Mouse (Mus musculus) ES-Bruce4 (cell line): Measurements from ENCODE around the gene Fam169b.

Source experiments
- CTCF ChIP-seq: IDR thresholded peaks from one replicate; pipeline ENCODE4 v1.8.1; 2011; ENCODE audit warnings: low read depth, low read length
- EP300 ChIP-seq: IDR thresholded peaks from 2 replicates; pipeline ENCODE4 v1.6.1; 2011; ENCODE audit warnings: low read depth, low read length; ENCODE audit not compliant: insufficient read depth
- POLR2A ChIP-seq: IDR thresholded peaks from one replicate; pipeline ENCODE4 v1.8.1; 2011; ENCODE audit warnings: low read length; ENCODE audit not compliant: insufficient read depth

GRCm38 (mm10) chr7:68318979-68319378 is 45.3 kb downstream of the Fam169b start:
- TF ChIP-seq CTCF: no peak
- TF ChIP-seq POLR2A: no peak
- TF ChIP-seq EP300: no peak
